Mouse (Mus musculus): ENCODE results near the gene Kcnk3. TPM values are rescaled to one million over a fixed set of nuclear protein-coding genes. Genes with fewer than 3 reads are reported as not detected.

Gene Kcnk3
- polyA plus RNA-seq, 1 experiment from 2014 or later = 11.7 TPM

- 66% methylated on average over 8 of the region's 8 CpGs for WGBS
- ATAC-seq (ENCODE audit: low FRiP score) = no peak
Observed at GRCm38 (mm10) chr5:30591786-30592185, 3.8 kb downstream of the Kcnk3 start.

GRCm38 (mm10) chr5:30592279-30592980 lies 4.5 kb downstream of the Kcnk3 start:
- Histone ChIP-seq H3K4me1 (replicated peaks; ENCODE audit: control insufficient read depth, insufficient read depth, low read length) (peaks cover 41% of the 10 kb centered on the region), H3K4me2 (replicated peaks) (no peak overlapping the region), H3K27me3 (ENCODE audit: control insufficient read depth, insufficient read depth, low read length) (peaks cover 19% of the 10 kb centered on the region), H3K27ac (no peak overlapping the region), H3K9me3 (ENCODE audit: control insufficient read depth, low read length) (no peaks in the 10 kb centered on the region), H3K4me3 (replicated peaks; ENCODE audit: low read length) (no peak overlapping the region), H3K36me3 (replicated peaks; ENCODE audit: control insufficient read depth, insufficient read depth) (no peaks in the 10 kb centered on the region), H3K9ac (no peak overlapping the region)
- 82% methylated on average over 11 of the region's 11 CpGs for WGBS
- ATAC-seq (ENCODE audit: low FRiP score) (no peak), DNase-seq (ENCODE audit: low spot score) (no peak)

More at GRCm38 (mm10) chr5:30591786-30592185, 3.8 kb downstream of the Kcnk3 start:
- Histone ChIP-seq H3K4me3 (replicated peaks; ENCODE audit: low read length) (no peak overlapping the region), H3K4me1 (replicated peaks; ENCODE audit: control insufficient read depth, insufficient read depth, low read length) (peaks cover 44% of the 10 kb centered on the region), H3K36me3 (replicated peaks; ENCODE audit: control insufficient read depth, insufficient read depth) (no peaks in the 10 kb centered on the region), H3K27ac (no peak overlapping the region), H3K4me2 (replicated peaks) (no peak overlapping the region), H3K27me3 (ENCODE audit: control insufficient read depth, insufficient read depth, low read length) (peaks cover 22% of the 10 kb centered on the region), H3K9me3 (ENCODE audit: control insufficient read depth, low read length) (no peaks in the 10 kb centered on the region), H3K9ac (no peak overlapping the region)
- DNase-seq (ENCODE audit: low spot score) = no peak

GRCm38 (mm10) chr5:30593360-30593759 lies 5.4 kb downstream of the Kcnk3 start:
- no peak for ATAC-seq (ENCODE audit: low FRiP score)
- no peak overlapping the region for H3K4me2 ChIP-seq (replicated peaks)
- no peak overlapping the region for H3K4me3 ChIP-seq (replicated peaks; ENCODE audit: low read length)
- no peak overlapping the region for H3K9ac ChIP-seq
- no peak overlapping the region for H3K27ac ChIP-seq
- H3K27me3 ChIP-seq (ENCODE audit: control insufficient read depth, insufficient read depth, low read length) = peaks cover 19% of the 10 kb centered on the region
- 86% methylated on average over 11 of the region's 11 CpGs for WGBS
- DNase-seq (ENCODE audit: low spot score) = no peak
- peaks cover 39% of the 10 kb centered on the region for H3K4me1 ChIP-seq (replicated peaks; ENCODE audit: control insufficient read depth, insufficient read depth, low read length)
- H3K36me3 ChIP-seq (replicated peaks; ENCODE audit: control insufficient read depth, insufficient read depth) = no peaks in the 10 kb centered on the region
- H3K9me3 ChIP-seq (ENCODE audit: control insufficient read depth, low read length) = no peaks in the 10 kb centered on the region

- H3K4me2 ChIP-seq (replicated peaks) = no peak overlapping the region
- H3K27me3 ChIP-seq (ENCODE audit: control insufficient read depth, insufficient read depth, low read length) = peaks cover 19% of the 10 kb centered on the region
- no peak overlapping the region for H3K4me3 ChIP-seq (replicated peaks; ENCODE audit: low read length)
- no peaks in the 10 kb centered on the region for H3K9me3 ChIP-seq (ENCODE audit: control insufficient read depth, low read length)
- no peak overlapping the region; the same call in 1 of the 2 replicates for H3K9ac ChIP-seq
- WGBS = 39% methylated on average over 10 of the region's 10 CpGs
- H3K4me1 ChIP-seq (replicated peaks; ENCODE audit: control insufficient read depth, insufficient read depth, low read length) = peaks cover 33% of the 10 kb centered on the region
- no peak overlapping the region for H3K27ac ChIP-seq
- ATAC-seq (ENCODE audit: low FRiP score) (no peak), DNase-seq (ENCODE audit: low spot score) (no peak)
- H3K36me3 ChIP-seq (replicated peaks; ENCODE audit: control insufficient read depth, insufficient read depth) = no peaks in the 10 kb centered on the region
Observed at GRCm38 (mm10) chr5:30593811-30594504, 6.0 kb downstream of the Kcnk3 start.

- Histone ChIP-seq H3K4me1 (replicated peaks; ENCODE audit: control insufficient read depth, insufficient read depth, low read length) (peaks cover 25% of the 10 kb centered on the region; the same call in 1 of the 2 replicates), H3K9ac (no peak overlapping the region), H3K4me2 (replicated peaks) (no peak overlapping the region), H3K27ac (no peak overlapping the region), H3K27me3 (ENCODE audit: control insufficient read depth, insufficient read depth, low read length) (peaks cover 12% of the 10 kb centered on the region), H3K4me3 (replicated peaks; ENCODE audit: low read length) (no peak overlapping the region), H3K36me3 (replicated peaks; ENCODE audit: control insufficient read depth, insufficient read depth) (no peaks in the 10 kb centered on the region), H3K9me3 (ENCODE audit: control insufficient read depth, low read length) (no peaks in the 10 kb centered on the region)
- ATAC-seq (ENCODE audit: low FRiP score) (no peak), DNase-seq (ENCODE audit: low spot score) (no peak)
- WGBS = 35% methylated on average over 6 of the region's 6 CpGs
Observed at GRCm38 (mm10) chr5:30594953-30595560, 7.1 kb downstream of the Kcnk3 start.

- H3K4me2 ChIP-seq (replicated peaks) = no peak overlapping the region
- no peak overlapping the region for H3K4me3 ChIP-seq (replicated peaks; ENCODE audit: low read length)
- H3K27ac ChIP-seq = no peak overlapping the region
- ATAC-seq (ENCODE audit: low FRiP score) = no peak
- no peaks in the 10 kb centered on the region for H3K9me3 ChIP-seq (ENCODE audit: control insufficient read depth, low read length)
- H3K9ac ChIP-seq = no peak overlapping the region
- WGBS = 50% methylated on average over 4 of the region's 4 CpGs
- no peaks in the 10 kb centered on the region for H3K4me1 ChIP-seq (replicated peaks; ENCODE audit: control insufficient read depth, insufficient read depth, low read length)
- no peak for DNase-seq (ENCODE audit: low spot score)
- H3K36me3 ChIP-seq (replicated peaks; ENCODE audit: control insufficient read depth, insufficient read depth) = no peaks in the 10 kb centered on the region
- H3K27me3 ChIP-seq (ENCODE audit: control insufficient read depth, insufficient read depth, low read length) = no peaks in the 10 kb centered on the region
Observed at GRCm38 (mm10) chr5:30601397-30601796, 13.4 kb downstream of the Kcnk3 start.

GRCm38 (mm10) chr5:30603255-30603654 lies 15.3 kb downstream of the Kcnk3 start:
- no peaks in the 10 kb centered on the region for H3K27me3 ChIP-seq (ENCODE audit: control insufficient read depth, insufficient read depth, low read length)
- no peak overlapping the region for H3K4me3 ChIP-seq (replicated peaks; ENCODE audit: low read length)
- H3K4me2 ChIP-seq (replicated peaks) = no peak overlapping the region
- 60% methylated on average over 3 of the region's 3 CpGs for WGBS
- no peaks in the 10 kb centered on the region for H3K9me3 ChIP-seq (ENCODE audit: control insufficient read depth, low read length)
- H3K9ac ChIP-seq = no peak overlapping the region
- H3K27ac ChIP-seq = no peak overlapping the region
- DNase-seq (ENCODE audit: low spot score) (no peak), ATAC-seq (ENCODE audit: low FRiP score) (no peak)
- no peaks in the 10 kb centered on the region for H3K36me3 ChIP-seq (replicated peaks; ENCODE audit: control insufficient read depth, insufficient read depth)
- H3K4me1 ChIP-seq (replicated peaks; ENCODE audit: control insufficient read depth, insufficient read depth, low read length) = no peaks in the 10 kb centered on the region

GRCm38 (mm10) chr5:30603926-30604325 lies 16.0 kb downstream of the Kcnk3 start:
- H3K4me3 ChIP-seq (replicated peaks; ENCODE audit: low read length) = no peak overlapping the region
- 78% methylated on average over 4 of the region's 4 CpGs for WGBS

GRCm38 (mm10) chr5:30604769-30605188 lies 16.8 kb downstream of the Kcnk3 start:
- no peaks in the 10 kb centered on the region for H3K9me3 ChIP-seq (ENCODE audit: control insufficient read depth, low read length)
- no peak overlapping the region for H3K9ac ChIP-seq
- ATAC-seq (ENCODE audit: low FRiP score) (no peak), DNase-seq (ENCODE audit: low spot score) (no peak)
- H3K36me3 ChIP-seq (replicated peaks; ENCODE audit: control insufficient read depth, insufficient read depth) = no peaks in the 10 kb centered on the region
- H3K27me3 ChIP-seq (ENCODE audit: control insufficient read depth, insufficient read depth, low read length) = no peaks in the 10 kb centered on the region
- no peak overlapping the region for H3K4me2 ChIP-seq (replicated peaks)
- no peaks in the 10 kb centered on the region for H3K4me1 ChIP-seq (replicated peaks; ENCODE audit: control insufficient read depth, insufficient read depth, low read length)
- H3K27ac ChIP-seq = no peak overlapping the region
- no peak overlapping the region for H3K4me3 ChIP-seq (replicated peaks; ENCODE audit: low read length)
- 75% methylated on average over 8 of the region's 8 CpGs for WGBS

More at GRCm38 (mm10) chr5:30603926-30604325, 16.0 kb downstream of the Kcnk3 start:
- Histone ChIP-seq H3K9me3 (ENCODE audit: control insufficient read depth, low read length) (no peaks in the 10 kb centered on the region), H3K27ac (no peak overlapping the region), H3K36me3 (replicated peaks; ENCODE audit: control insufficient read depth, insufficient read depth) (no peaks in the 10 kb centered on the region), H3K9ac (no peak overlapping the region), H3K4me1 (replicated peaks; ENCODE audit: control insufficient read depth, insufficient read depth, low read length) (no peaks in the 10 kb centered on the region), H3K4me2 (replicated peaks) (no peak overlapping the region), H3K27me3 (ENCODE audit: control insufficient read depth, insufficient read depth, low read length) (no peaks in the 10 kb centered on the region)
- ATAC-seq (ENCODE audit: low FRiP score) (no peak), DNase-seq (ENCODE audit: low spot score) (no peak)

Measured in hindbrain, embryonic 14.5 days (tissue).